Mouse (Mus musculus) right cerebral cortex, postnatal 36 days (tissue): ENCODE results near the gene Gm9.
A peak's percentile ranks its signal among the peaks of the same experiment; 100 is the strongest.
"Not testable (repeated sequence)": the region's sequence is repeated elsewhere in the genome, so short reads cannot be mapped to it uniquely, and the experiment has no call there.

Experiments
- DNase-seq, 2 experiments: peaks; one replicate each; pipeline ENCODE4 v3.0.0; 2022; ENCODE audit warnings: low spot score in 2 of 2, mixed read lengths in 1 of 2

The Gm9 gene

GRCm38 (mm10) chrX:37210941-37211340, at the start of gene Gm9:
Gm9 (minus strand) TSS chrX:37211041.
- no peak for DNase-seq

- not testable (repeated sequence) for DNase-seq
Measured at GRCm38 (mm10) chrX:37249619-37250018, 38.8 kb upstream of the Gm9 start, which contains the start of gene Rhox3a. Rhox3a (plus strand) TSS chrX:37249919.

GRCm38 (mm10) chrX:37244676-37245075, 33.8 kb upstream of the Gm9 start, which contains the start of gene Rhox2a:
Rhox2a (plus strand) TSS chrX:37244976.
- not testable (repeated sequence) for DNase-seq

- DNase-seq: not testable (repeated sequence)
Measured at GRCm38 (mm10) chrX:37222158-37222557, 11.3 kb upstream of the Gm9 start, which contains the start of gene Rhox1. Rhox1 (minus strand) TSS chrX:37222258.

GRCm38 (mm10) chrX:37198676-37199075, 12.2 kb downstream of the Gm9 start:
- DNase-seq: no peak

- no peak for DNase-seq
Measured at GRCm38 (mm10) chrX:37191744-37192379, 19.0 kb downstream of the Gm9 start.

GRCm38 (mm10) chrX:37191105-37191743, 19.6 kb downstream of the Gm9 start, which contains the start of the genes Ndufa1 and Rnf113a1:
Ndufa1 (minus strand) TSS chrX:37191163.
Rnf113a1 (plus strand) TSS chrX:37191245.
- peak; percentile 71 to 73 for DNase-seq

GRCm38 (mm10) chrX:37190755-37191104, 20.1 kb downstream of the Gm9 start:
- no peak for DNase-seq

- DNase-seq: not testable (repeated sequence)
Measured at GRCm38 (mm10) chrX:37184401-37184800, 26.4 kb downstream of the Gm9 start.

GRCm38 (mm10) chrX:37168742-37169141, 42.1 kb downstream of the Gm9 start, which contains the start of gene Akap14:
Akap14 (minus strand) TSS chrX:37168842.
- DNase-seq: no peak

GRCm38 (mm10) chrX:37167085-37167484, 43.8 kb downstream of the Gm9 start:
- no peak for DNase-seq

GRCm38 (mm10) chrX:37163115-37163514, 47.7 kb downstream of the Gm9 start:
- DNase-seq: no peak

- no peak for DNase-seq
Measured at GRCm38 (mm10) chrX:37161169-37161568, 49.7 kb downstream of the Gm9 start.
